Mouse (Mus musculus) liver, adult 10 weeks (tissue): ENCODE measurements around the gene Capn15. TPM values are rescaled to one million over a fixed set of nuclear protein-coding genes. Genes with fewer than 3 reads are reported as not detected.

Source experiments
- polyA plus RNA-seq: library from polyadenylated mRNA; stranded (reverse); fragments of 350-450 nt; fragmentation: Illumina TruSeq; extraction: RNeasy Lipid Tissue Mini Kit (QIAGEN cat#74804); gene quantifications from one replicate; pipeline ENCODE4 v1.2.3, GENCODE M21; 2014; ENCODE audit warnings: low read depth, low replicate concordance

The Capn15 gene
- polyA plus RNA-seq = 0.77 TPM

GRCm38 (mm10) chr17:25985306-25986294 is at the start of gene Capn15:
Capn15 (minus strand) TSS chr17:25985796.

GRCm38 (mm10) chr17:25951803-25952623 is 33.6 kb downstream of the Capn15 start, which contains the start of gene A930017K11Rik:
A930017K11Rik (minus strand) TSS chr17:25952565.

GRCm38 (mm10) chr17:25944366-25945163 is 41.0 kb downstream of the Capn15 start, which contains the start of the genes Pigq and Nhlrc4:
Pigq (minus strand) TSS chr17:25944936.
Nhlrc4 (minus strand) TSS chr17:25944961.

DNA sequence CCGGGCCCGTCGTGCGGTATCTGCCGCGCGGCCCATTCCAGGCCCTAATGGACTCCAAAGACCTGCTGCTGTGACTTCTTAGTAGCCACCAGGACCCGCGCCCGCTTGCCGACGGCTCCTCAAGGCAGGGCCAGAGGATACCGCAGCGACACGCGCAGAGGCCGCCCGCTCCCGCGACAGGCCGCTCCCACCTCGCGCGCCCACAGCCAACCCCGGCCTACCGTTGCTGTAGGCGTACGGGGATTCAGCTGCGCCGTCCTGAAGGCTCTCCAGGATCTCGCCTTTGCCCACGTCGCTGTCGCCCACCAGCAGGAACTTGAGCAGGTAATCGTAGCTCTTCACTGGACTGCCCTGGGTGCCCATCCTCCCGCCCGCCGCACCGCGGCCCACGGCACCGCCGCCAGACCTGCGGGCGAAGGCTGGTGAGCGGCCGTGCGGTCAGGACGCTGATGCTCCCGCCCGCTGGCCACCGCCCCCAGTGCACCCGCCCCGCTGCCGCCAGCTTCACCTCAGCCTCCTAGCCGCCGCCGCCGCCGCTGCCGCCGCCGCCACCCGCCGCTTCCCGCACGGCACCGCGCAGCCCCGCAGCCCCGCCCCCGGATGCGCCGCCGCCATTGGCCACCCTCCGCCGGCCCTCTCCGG is 66.3 kb downstream of the Capn15 start, which contains the start of gene Rab40c:
TSS of gene Rab40c (minus strand) at position 584 of the 642 bp plus-strand sequence.

Other genes with a start within 250 kb of the Capn15 start
- not detected for gene Mslnl, start 249.8 kb downstream of the Capn15 start, polyA plus RNA-seq
- 0.53 TPM for gene Msln, start 231.4 kb downstream of the Capn15 start, polyA plus RNA-seq
- gene Narfl, start 212.0 kb downstream of the Capn15 start, polyA plus RNA-seq = 2.1 TPM
- gene Haghl, start 200.1 kb downstream of the Capn15 start, polyA plus RNA-seq = not detected
- not detected for gene Ccdc78, start 199.2 kb downstream of the Capn15 start, polyA plus RNA-seq
- 0.32 TPM for gene Fam173a, start 192.9 kb downstream of the Capn15 start, polyA plus RNA-seq
- 1.6 TPM for gene AC134908.4, start 190.1 kb downstream of the Capn15 start, polyA plus RNA-seq
- not detected for gene Metrn, start 188.7 kb downstream of the Capn15 start, polyA plus RNA-seq
- not detected for gene Fbxl16, start 176.7 kb downstream of the Capn15 start, polyA plus RNA-seq
- gene Wdr24, start 162.2 kb downstream of the Capn15 start, polyA plus RNA-seq = 0.64 TPM
- 5.3 TPM for gene Jmjd8, start 156.9 kb downstream of the Capn15 start, polyA plus RNA-seq
- gene Stub1, start 152.4 kb downstream of the Capn15 start, polyA plus RNA-seq = 5.4 TPM
- not detected for gene Rhbdl1, start 148.5 kb downstream of the Capn15 start, polyA plus RNA-seq
- gene Gm20683, start 144.0 kb downstream of the Capn15 start, polyA plus RNA-seq = not detected
- gene Rhot2, start 140.9 kb downstream of the Capn15 start, polyA plus RNA-seq = 9.5 TPM
- gene Wdr90, start 124.3 kb downstream of the Capn15 start, polyA plus RNA-seq = 0.45 TPM
- 3.8 TPM for gene Mcrip2, start 117.0 kb downstream of the Capn15 start, polyA plus RNA-seq
- 13.0 TPM for gene Mettl26, start 110.7 kb downstream of the Capn15 start, polyA plus RNA-seq
- not detected for gene Wfikkn1, start 104.9 kb downstream of the Capn15 start, polyA plus RNA-seq
- 0.74 TPM for gene Rab40c, start 66.1 kb downstream of the Capn15 start, polyA plus RNA-seq
- 14.8 TPM for gene Pigq, start 40.9 kb downstream of the Capn15 start, polyA plus RNA-seq
- gene Nhlrc4, start 40.8 kb downstream of the Capn15 start, polyA plus RNA-seq = not detected
- gene A930017K11Rik, start 33.2 kb downstream of the Capn15 start, polyA plus RNA-seq = not detected
- 2.0 TPM for gene Rab11fip3, start 83.8 kb upstream of the Capn15 start, polyA plus RNA-seq
- gene Decr2, start 104.5 kb upstream of the Capn15 start, polyA plus RNA-seq = 230 TPM
- gene Nme4, start 109.8 kb upstream of the Capn15 start, polyA plus RNA-seq = not detected
- gene Tmem8, start 127.5 kb upstream of the Capn15 start, polyA plus RNA-seq = 3.4 TPM
- gene Mrpl28, start 137.7 kb upstream of the Capn15 start, polyA plus RNA-seq = 9.9 TPM
- gene Axin1, start 152.9 kb upstream of the Capn15 start, polyA plus RNA-seq = 12.1 TPM
- gene Pdia2, start 213.3 kb upstream of the Capn15 start, polyA plus RNA-seq = not detected
- not detected for gene Rgs11, start 217.2 kb upstream of the Capn15 start, polyA plus RNA-seq
- not detected for gene Arhgdig, start 222.0 kb upstream of the Capn15 start, polyA plus RNA-seq